16 mouse cellular contexts compared by ENCODE assay signal in genomic region chr10:22072739-22073138, GRCm38 (mm10). TPM values are rescaled to one million over a fixed set of nuclear protein-coding genes. Genes with fewer than 3 reads are reported as not detected.
A peak's percentile ranks its signal among the peaks of the same experiment; 100 is the strongest.
DNase-seq lines count a peak whose midpoint lies in the region; ATAC-seq and TF ChIP-seq lines count a peak whose summit lies in the region.
"Had no signal": no experiment of that assay in that cellular context is flagged by ENCODE, and none has a peak within 500 bp of the region (broad histone marks: within the 10 kb centered on the region; RNA-seq: fewer than 3 reads in every experiment).

No protein-coding gene starts in this region.

- no peak overlapping the region for H3K4me2 ChIP-seq in intestine, postnatal 0 days (replicated peaks; ENCODE audit: low read depth)
- no peak overlapping the region for H3K4me2 ChIP-seq in intestine, embryonic 16.5 days (ENCODE audit: low read depth, low read length)
- H3K4me2 ChIP-seq: embryonic facial prominence, embryonic 12.5 days; heart, embryonic 11.5 days had no signal

- 63% methylated on average over 2 of the region's 2 CpGs for WGBS in intestine, postnatal 0 days
- 62% methylated on average over 2 of the region's 2 CpGs for WGBS in intestine, embryonic 16.5 days
- 61% methylated on average over 2 of the region's 2 CpGs for WGBS in lung, adult 2 months
- 67% methylated on average over 2 of the region's 2 CpGs for whole genome bisulfite sequencing in bone marrow, adult 2 months

- H3K27ac ChIP-seq in intestine, postnatal 0 days (ENCODE audit: low read depth, low read length): no peak overlapping the region
- H3K27ac ChIP-seq in intestine, embryonic 16.5 days (ENCODE audit: low read length): no peak overlapping the region
- no peak overlapping the region for H3K27ac ChIP-seq in bone marrow, adult 2 months (ENCODE audit: control insufficient read depth, insufficient read depth, low read depth, low read length, poor library complexity)
- H3K27ac ChIP-seq: embryonic facial prominence, embryonic 12.5 days; midbrain, embryonic 10.5 days had no signal

- H3K36me3 ChIP-seq in intestine, postnatal 0 days (ENCODE audit: control insufficient read depth, insufficient read depth): no peaks in the 10 kb centered on the region
- H3K36me3 ChIP-seq in intestine, embryonic 16.5 days (ENCODE audit: control insufficient read depth, insufficient read depth, low read length): no peaks in the 10 kb centered on the region
- no peaks in the 10 kb centered on the region for H3K36me3 ChIP-seq in splenic B cell, adult 2 months (ENCODE audit: control insufficient read depth, insufficient read depth, low read length, poor library complexity, severe bottlenecking)
- H3K36me3 ChIP-seq: embryonic facial prominence, embryonic 12.5 days; midbrain, embryonic 10.5 days had no signal

- peak; percentile 50 for TF ChIP-seq CTCF in intestine, postnatal 0 days (IDR thresholded peaks at IDR 0.05; ENCODE audit: low read depth)
- no peak for TF ChIP-seq CTCF in lung, adult 2 months (IDR thresholded peaks at IDR 0.05; ENCODE audit: insufficient read depth, low read length)
- peak; percentile 24; the same call in 1 of the 2 replicates for TF ChIP-seq CTCF in bone marrow, adult 2 months (IDR thresholded peaks at IDR 0.05; ENCODE audit: control insufficient read depth, insufficient read depth, low read length)

- H3K27me3 ChIP-seq in intestine, postnatal 0 days (replicated peaks; ENCODE audit: control insufficient read depth, insufficient read depth, low read length): no peaks in the 10 kb centered on the region
- H3K27me3 ChIP-seq in intestine, embryonic 16.5 days (replicated peaks; ENCODE audit: control insufficient read depth, insufficient read depth, low read length): no peaks in the 10 kb centered on the region
- H3K27me3 ChIP-seq in splenic B cell, adult 2 months (ENCODE audit: control insufficient read depth, insufficient read depth, low read length, poor library complexity, severe bottlenecking): no peaks in the 10 kb centered on the region
- H3K27me3 ChIP-seq: embryonic facial prominence, embryonic 12.5 days had no signal

- H3K9ac ChIP-seq in intestine, postnatal 0 days (ENCODE audit: low read depth, low read length): no peak overlapping the region
- H3K9ac ChIP-seq in intestine, embryonic 16.5 days (ENCODE audit: low read depth, low read length): no peak overlapping the region
- H3K9ac ChIP-seq: embryonic facial prominence, embryonic 12.5 days had no signal

- no peak for TF ChIP-seq POLR2A in lung, adult 2 months (IDR thresholded peaks at IDR 0.05; ENCODE audit: borderline replicate concordance, extremely low read depth, low read depth, low read length)
- no peak for TF ChIP-seq POLR2A in bone marrow, adult 2 months (IDR thresholded peaks at IDR 0.05; ENCODE audit: borderline replicate concordance, control insufficient read depth, low read depth, low read length)

- no peak for ATAC-seq in intestine, postnatal 0 days
- ATAC-seq in intestine, embryonic 16.5 days: no peak

- no peaks in the 10 kb centered on the region for H3K9me3 ChIP-seq in intestine, postnatal 0 days (ENCODE audit: control insufficient read depth)
- no peaks in the 10 kb centered on the region for H3K9me3 ChIP-seq in intestine, embryonic 16.5 days (ENCODE audit: control insufficient read depth, low read length)

- H3K4me3 ChIP-seq in intestine, postnatal 0 days (ENCODE audit: low read depth, low read length): no peak overlapping the region
- no peak overlapping the region for H3K4me3 ChIP-seq in intestine, embryonic 16.5 days (ENCODE audit: low read length)
- no peak overlapping the region for H3K4me3 ChIP-seq in lung, adult 2 months (replicated peaks; ENCODE audit: extremely low read depth, low read depth, low read length)
- H3K4me3 ChIP-seq in bone marrow, adult 2 months (replicated peaks; ENCODE audit: control insufficient read depth, low read depth, low read length): no peak overlapping the region
- H3K4me3 ChIP-seq: embryonic facial prominence, embryonic 12.5 days; midbrain, embryonic 10.5 days had no signal

- peak; percentile 24 for DNase-seq in lung, adult 2 months
- DNase-seq in lung, postnatal 25 days (ENCODE audit: low spot score): no peak
- DNase-seq in splenic B cell, adult 2 months (ENCODE audit: low read depth, low spot score): peak; percentile 22
- DNase-seq in ovary, postnatal 10 days (ENCODE audit: low spot score): no peak
- no peak for DNase-seq in MN1 (ENCODE audit: low spot score)
- DNase-seq: adrenal gland, adult 8-10 months; heart, postnatal 4 days; left cerebral cortex, postnatal 4 days; right cerebral cortex, adult 18-20 months had no signal

- H3K4me1 ChIP-seq in intestine, postnatal 0 days (replicated peaks; ENCODE audit: control insufficient read depth, insufficient read depth, low read length): no peaks in the 10 kb centered on the region
- no peaks in the 10 kb centered on the region for H3K4me1 ChIP-seq in intestine, embryonic 16.5 days (ENCODE audit: control insufficient read depth, insufficient read depth, low read length)
- H3K4me1 ChIP-seq in lung, adult 2 months (ENCODE audit: control insufficient read depth, insufficient read depth, low read length): no peaks in the 10 kb centered on the region
- peaks cover 2% of the 10 kb centered on the region for H3K4me1 ChIP-seq in bone marrow, adult 2 months (ENCODE audit: control insufficient read depth, insufficient read depth, low read length)
- H3K4me1 ChIP-seq: embryonic facial prominence, embryonic 12.5 days; midbrain, embryonic 10.5 days had no signal

RNA-seq across cellular contexts. Expression of gene 4930444G20Rik, which starts 4.9 kb away (rescaled TPM):
- polyA plus RNA-seq in intestine, postnatal 0 days (2015; fragmentation: Nextera tagmentation; extraction: Ambion mirVana): not detected in 2 replicates
- polyA plus RNA-seq in intestine, embryonic 16.5 days (2015; fragmentation: Nextera tagmentation; extraction: Ambion mirVana): not detected in 2 replicates
- not detected in 2 replicates for polyA plus RNA-seq in lung, adult 2 months (2012; rRNA removed)
- polyA plus RNA-seq in bone marrow, adult 2 months (2011; ENCODE audit: insufficient read depth, insufficient read length, low replicate concordance, missing spikeins): not detected in 2 replicates
- polyA plus RNA-seq: embryonic facial prominence, embryonic 12.5 days; heart, embryonic 11.5 days; intestine, embryonic 14.5 days; midbrain, embryonic 10.5 days had no signal

Comparison
In these comparisons a context has a peak if more than half of its experiments do, and no peak if none do; other contexts are left out.
1. DNase-seq: peak in lung, adult 2 months (single experiment) and splenic B cell, adult 2 months (single experiment); none in lung, postnatal 25 days (single experiment), ovary, postnatal 10 days (single experiment) and MN1 (single experiment).